Mouse (Mus musculus) inflammation-experienced regulatory T-cells, adult 6 months (primary cell): ENCODE data around the gene Gm10338. TPM values are rescaled to one million over a fixed set of nuclear protein-coding genes. Genes with fewer than 3 reads are reported as not detected.
"Not testable (repeated sequence)": the region's sequence is repeated elsewhere in the genome, so short reads cannot be mapped to it uniquely, and the experiment has no call there.

ENCODE experiments used
- ATAC-seq: one replicate; pipeline ENCODE4 v1.8.0; 2017
- polyA plus RNA-seq, 3 experiments: library from polyadenylated mRNA; unstranded; fragments of 100-300 nt; shearing (Covaris generic); gene quantifications; one replicate each; pipeline ENCODE4 v1.2.1; 2017

Gene Gm10338
- polyA plus RNA-seq, result under 1 TPM in 1 of 3 experiments, not detected in 2; 0.85 TPM

DNA sequence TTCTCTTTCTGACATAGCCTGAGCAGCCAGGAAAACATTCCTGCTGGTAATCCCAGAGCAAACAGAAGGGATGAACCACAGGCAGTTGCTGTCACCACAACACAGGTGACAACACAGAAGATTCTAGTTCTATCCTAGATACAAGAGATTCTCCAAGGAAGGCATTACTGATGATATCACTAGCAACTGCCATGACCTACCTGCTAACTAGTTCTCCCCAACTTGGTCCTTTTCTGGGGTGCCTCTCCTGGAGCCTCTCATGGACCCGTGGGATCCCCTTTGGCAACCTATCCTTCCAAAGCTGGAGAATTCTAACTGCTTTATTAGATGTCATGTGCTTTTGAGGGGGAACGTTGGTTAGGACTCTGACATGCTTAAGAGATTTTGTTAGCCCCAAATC lies at the start of gene Gm10338:
Gene Gm10338 (minus strand): TSS at position 101 of the 400 bp plus-strand sequence.
- not testable (repeated sequence) for ATAC-seq

DNA sequence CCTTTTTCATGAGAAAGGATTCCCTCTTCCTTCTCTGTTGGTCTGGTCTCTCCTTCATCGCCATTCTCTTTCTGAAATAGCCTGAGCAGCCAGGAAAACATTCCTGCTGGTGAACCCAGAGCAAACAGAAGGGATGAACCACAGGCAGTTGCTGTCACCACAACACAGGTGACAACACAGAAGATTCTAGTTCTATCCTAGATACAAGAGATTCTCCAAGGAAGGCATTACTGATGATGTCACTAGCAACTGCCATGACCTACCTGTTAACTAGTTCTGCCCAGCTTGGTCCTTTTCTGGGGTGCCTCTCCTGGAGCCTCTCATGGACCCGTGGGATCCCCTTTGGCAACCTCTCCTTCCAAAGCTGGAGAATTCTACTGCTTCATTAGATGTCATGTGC lies 48.5 kb upstream of the Gm10338 start, which contains the start of gene Gm10128:
Gene Gm10128 (minus strand): TSS at position 101 of the 400 bp plus-strand sequence.
- not testable (repeated sequence) for ATAC-seq

- not testable (repeated sequence) for ATAC-seq
Measured at GRCm38 (mm10) chr14:7568382-7568781, 27.0 kb downstream of the Gm10338 start, which contains the start of gene Gm3558. Gm3558 (minus strand) TSS chr14:7568566.

- not testable (repeated sequence) for ATAC-seq
Measured at GRCm38 (mm10) chr14:7567890-7568289, 27.5 kb downstream of the Gm10338 start.

- ATAC-seq, result not testable (repeated sequence)
Measured at GRCm38 (mm10) chr14:7567266-7567665, 28.1 kb downstream of the Gm10338 start.

Other genes starting within 250 kb of the Gm10338 start
- gene Gm8374, start 230.5 kb downstream of the Gm10338 start, polyA plus RNA-seq, result not detected
- not detected for gene Gm3755, start 144.7 kb downstream of the Gm10338 start, polyA plus RNA-seq
- gene Gm3752, start 111.8 kb downstream of the Gm10338 start, polyA plus RNA-seq, result 10 to 100 TPM in 2 of 3 experiments, 1 to 10 TPM in 1; 3.3 to 32.8 (median 11.1) TPM
- 1 to 10 TPM; 1.6 to 9.1 (median 2.8) TPM for gene Gm3558, start 27.0 kb downstream of the Gm10338 start, polyA plus RNA-seq
- gene Gm10128, start 48.4 kb upstream of the Gm10338 start, polyA plus RNA-seq, result not detected
- gene Gm26661, start 196.0 kb upstream of the Gm10338 start, polyA plus RNA-seq, result not detected
- 10 to 100 TPM in 1 of 3 experiments, 1 to 10 TPM in 2; 5.4 to 11.4 (median 6.1) TPM for gene Flnb, start 222.4 kb upstream of the Gm10338 start, polyA plus RNA-seq